Mouse (Mus musculus) heart, embryonic 11.5 days (tissue): ENCODE data around the gene Dnah9. TPM values are rescaled to one million over a fixed set of nuclear protein-coding genes. Genes with fewer than 3 reads are reported as not detected.

Source experiments
- ATAC-seq: fragments of 200-750 bp; cut with Nextera tagmentation; replicated peaks from 2 replicates; pipeline ENCODE4 v1.8.0; 2017; ENCODE audit warnings: moderate library complexity; ENCODE audit not compliant: insufficient number of reproducible peaks, low FRiP score, low TSS enrichment
- H3K27ac ChIP-seq: fragments of 300-500 bp; sonication (generic); 2 replicates; pipeline ENCODE4 v1.5.1; 2014; ENCODE audit warnings: mild to moderate bottlenecking, low read depth, low read length
- H3K27me3 ChIP-seq: fragments of 300-500 bp; sonication (generic); 2 replicates; pipeline ENCODE4 v1.6.1; 2014; ENCODE audit warnings: mild to moderate bottlenecking, low read length, mixed read lengths; ENCODE audit not compliant: control insufficient read depth, insufficient read depth
- H3K36me3 ChIP-seq: fragments of 300-500 bp; sonication (generic); 2 replicates; pipeline ENCODE4 v1.6.1; 2014; ENCODE audit warnings: mild to moderate bottlenecking, low read length, moderate library complexity, mixed read lengths; ENCODE audit not compliant: control insufficient read depth, insufficient read depth
- H3K4me1 ChIP-seq: fragments of 300-500 bp; sonication (generic); 2 replicates; pipeline ENCODE4 v1.6.1; 2014; ENCODE audit warnings: low read length; ENCODE audit not compliant: control insufficient read depth, insufficient read depth
- H3K4me2 ChIP-seq: fragments of 300-500 bp; sonication (generic); 2 replicates; pipeline ENCODE4 v1.6.1; 2014; ENCODE audit warnings: mild to moderate bottlenecking, moderate library complexity
- H3K4me3 ChIP-seq: fragments of 300-500 bp; sonication (generic); 2 replicates; pipeline ENCODE4 v1.5.1; 2014; ENCODE audit warnings: low read depth, low read length
- H3K9ac ChIP-seq: fragments of 300-500 bp; sonication (generic); 2 replicates; pipeline ENCODE4 v1.6.1; 2014; ENCODE audit warnings: mild to moderate bottlenecking, low read depth, low read length, moderate library complexity
- H3K9me3 ChIP-seq: fragments of 300-500 bp; sonication (generic); replicated peaks from 2 replicates; pipeline ENCODE4 v1.6.1; 2016; ENCODE audit warnings: low read length; ENCODE audit not compliant: control insufficient read depth
- WGBS: fragments of 180-500 bp; shearing (Covaris S2); extraction: QIAGEN DNeasy Blood & Tissue Kit; methylation state at CpG from one replicate; pipeline ENCODE4 v1.1.7; 2014; ENCODE audit not compliant: insufficient replicate concordance; 5-methylcytosine and 5-hydroxymethylcytosine counted together
- polyA plus RNA-seq: library from polyadenylated mRNA; unstranded; fragments of >200 nt; fragmentation: Nextera tagmentation; extraction: Ambion mirVana; gene quantifications from 2 replicates; pipeline ENCODE4 v1.2.1, GENCODE M21; 2014

The Dnah9 gene
- polyA plus RNA-seq: 0.06 TPM in 1 of 2 replicates, not detected in the other

DNA sequence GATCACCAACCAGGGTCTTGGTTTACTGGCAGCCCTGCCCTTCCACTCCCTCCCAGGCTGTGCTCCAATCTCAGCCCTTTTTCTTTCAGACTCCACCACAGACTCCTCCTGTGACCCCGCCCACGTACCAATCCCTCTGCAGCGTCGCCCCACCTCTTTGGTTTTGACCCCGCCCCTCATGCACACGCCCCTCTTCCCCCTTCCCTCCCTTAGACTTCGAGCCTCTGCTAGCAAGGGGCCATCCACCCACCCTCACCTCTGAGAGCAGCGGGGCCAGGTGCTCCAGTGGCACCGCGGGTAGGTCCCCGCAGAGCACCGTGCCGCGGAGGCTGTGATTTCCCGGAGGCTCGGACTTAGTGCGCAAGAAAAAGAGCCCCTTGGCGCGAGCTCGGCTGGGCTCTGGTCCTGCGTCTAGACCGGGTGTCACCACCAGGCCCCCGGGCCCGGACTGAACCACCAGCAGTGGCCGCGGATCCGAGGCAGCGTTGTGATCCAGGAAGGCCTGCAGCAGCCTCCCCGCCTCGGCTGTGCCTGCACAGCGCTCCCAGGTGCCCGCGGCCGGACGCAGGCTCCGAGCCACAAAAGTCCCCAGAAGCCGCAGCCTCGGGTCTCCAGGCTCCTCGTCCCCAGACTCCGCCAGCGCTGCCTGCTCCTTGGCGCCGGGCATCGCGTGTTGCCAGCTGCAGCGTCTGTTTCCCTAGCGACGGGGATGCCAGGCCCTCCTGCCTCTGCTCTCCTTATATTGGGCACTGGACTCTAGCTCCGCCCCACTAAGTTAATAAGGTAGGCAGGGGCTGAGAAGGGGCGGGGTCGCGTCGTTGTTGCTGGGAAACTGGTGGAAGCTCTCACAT is at the start of gene Dnah9:
Dnah9 (minus strand) TSS at position 751 of the 851 bp plus-strand sequence.
- Histone ChIP-seq H3K9me3 (no peaks in the 10 kb centered on the region), H3K4me1 (no peaks in the 10 kb centered on the region), H3K27me3 (peaks cover 7% of the 10 kb centered on the region), H3K4me3 (peak within 1 kb of the TSS; percentile 60), H3K9ac (no peak within 1 kb of the TSS), H3K36me3 (no peaks in the 10 kb centered on the region), H3K27ac (no peak within 1 kb of the TSS), H3K4me2 (peak within 1 kb of the TSS; percentile 99)
- WGBS: under 1% methylated on average over 53 of the region's 53 CpGs
- peak; percentile 85 for ATAC-seq

DNA sequence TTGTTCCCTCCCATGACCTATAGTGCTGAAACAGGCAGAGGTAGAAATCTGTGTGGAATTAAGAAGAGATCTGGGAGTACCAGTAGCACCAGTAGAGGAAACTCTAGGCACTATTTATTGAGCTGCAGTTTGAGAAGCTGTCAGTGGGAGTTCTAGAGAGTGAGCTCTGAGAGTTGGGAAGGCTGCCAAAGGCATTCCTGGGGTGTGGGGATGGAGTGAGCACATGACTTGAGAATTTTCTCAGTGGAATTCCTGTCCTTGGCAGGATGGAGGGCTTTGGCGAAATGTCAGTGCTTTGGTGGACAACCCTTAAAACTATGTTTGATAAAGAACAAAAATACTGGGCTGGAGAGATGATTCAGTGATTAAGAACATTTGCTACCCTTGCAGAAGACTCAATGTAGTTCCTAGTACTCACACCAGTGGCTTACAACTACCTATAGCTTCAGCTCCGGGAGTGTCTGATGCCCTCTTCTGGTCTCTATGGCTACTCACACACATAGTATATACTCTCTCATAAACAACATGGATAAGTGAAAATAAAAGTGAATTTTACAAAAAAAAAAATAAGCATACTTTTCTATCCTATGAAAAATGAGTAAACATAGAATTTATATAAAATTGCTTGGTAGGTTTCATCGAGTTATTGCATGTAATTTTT is 20.4 kb upstream of the Dnah9 start:
- 68% methylated on average over 3 of the region's 3 CpGs for WGBS
- Histone ChIP-seq H3K4me2 (no peak overlapping the region), H3K36me3 (no peaks in the 10 kb centered on the region), H3K27ac (no peak overlapping the region), H3K27me3 (no peaks in the 10 kb centered on the region), H3K9ac (no peak overlapping the region), H3K9me3 (no peaks in the 10 kb centered on the region), H3K4me3 (no peak overlapping the region), H3K4me1 (no peaks in the 10 kb centered on the region)
- ATAC-seq: 0 out of 2 replicates have a peak, but pooled peaks have one; percentile 57

DNA sequence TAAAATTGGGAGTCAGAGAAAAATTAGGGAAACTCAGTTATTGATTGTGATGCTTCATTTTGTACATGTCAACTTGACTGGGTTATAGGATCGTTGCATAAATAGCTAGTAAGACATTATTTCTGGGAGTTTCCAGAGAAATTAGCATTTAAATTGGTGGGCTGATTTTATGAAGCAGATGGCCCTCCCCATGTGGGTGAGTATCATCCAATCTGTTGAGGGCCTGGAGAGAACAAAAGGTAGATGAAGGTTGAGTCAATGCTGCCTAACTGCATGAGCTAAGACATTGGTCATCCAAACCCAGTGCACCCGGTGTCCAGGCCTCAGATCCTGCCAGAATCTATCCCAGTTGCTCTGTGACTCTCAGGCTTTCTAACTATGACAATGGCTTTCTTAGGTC is 19.8 kb upstream of the Dnah9 start:
- Histone ChIP-seq H3K4me2 (no peak overlapping the region), H3K9me3 (no peaks in the 10 kb centered on the region), H3K27ac (no peak overlapping the region), H3K4me3 (no peak overlapping the region), H3K4me1 (no peaks in the 10 kb centered on the region), H3K36me3 (no peaks in the 10 kb centered on the region), H3K9ac (no peak overlapping the region), H3K27me3 (no peaks in the 10 kb centered on the region)
- ATAC-seq: no peak
- 82% methylated on average over 2 of the region's 2 CpGs for WGBS

DNA sequence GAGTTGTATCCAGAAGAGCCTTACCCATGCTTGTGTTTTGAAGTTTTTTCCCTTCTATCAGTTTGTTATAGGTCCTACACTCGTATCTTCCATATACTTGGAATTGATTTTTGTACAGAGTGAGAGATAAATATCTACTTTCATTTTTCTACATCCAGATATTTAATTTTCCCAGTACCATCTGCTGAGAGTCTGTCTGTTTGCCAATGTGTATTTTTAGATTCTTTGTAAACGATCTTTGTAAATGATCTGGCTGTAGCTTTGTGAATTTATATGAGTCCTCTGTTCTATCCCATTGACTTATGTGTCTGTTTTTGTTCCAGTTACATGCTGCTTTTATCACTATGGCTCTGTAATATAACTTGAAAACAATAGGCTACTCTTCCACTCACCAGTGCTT is 9.4 kb upstream of the Dnah9 start:
- WGBS: 63% methylated on average over 2 of the region's 2 CpGs
- Histone ChIP-seq H3K9ac (no peak overlapping the region), H3K27me3 (no peaks in the 10 kb centered on the region), H3K36me3 (no peaks in the 10 kb centered on the region), H3K27ac (no peak overlapping the region), H3K4me3 (no peak overlapping the region), H3K4me2 (no peak overlapping the region), H3K9me3 (no peaks in the 10 kb centered on the region), H3K4me1 (no peaks in the 10 kb centered on the region)
- no peak for ATAC-seq

DNA sequence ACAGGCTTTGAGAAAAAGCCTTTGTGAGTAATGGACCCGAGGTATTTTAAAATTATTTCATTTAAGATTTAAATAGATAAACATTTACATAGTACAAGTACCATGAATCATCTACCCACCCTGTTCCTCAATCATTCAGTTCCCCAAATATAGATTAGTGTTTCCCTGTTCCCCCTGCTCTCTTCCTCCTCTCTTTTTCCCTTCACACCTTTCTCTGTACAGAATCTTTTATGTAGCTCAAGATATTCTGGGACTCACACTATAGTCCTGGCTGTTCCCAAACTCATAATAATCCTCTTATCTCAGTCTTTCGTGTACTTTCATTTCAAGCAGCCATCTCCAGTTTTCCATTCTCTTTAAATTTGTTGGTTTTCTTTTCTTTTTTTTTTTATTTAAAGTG is 4.3 kb downstream of the Dnah9 start:
- Histone ChIP-seq H3K4me1 (no peaks in the 10 kb centered on the region), H3K9me3 (no peaks in the 10 kb centered on the region), H3K27me3 (peaks cover 7% of the 10 kb centered on the region), H3K36me3 (no peaks in the 10 kb centered on the region), H3K4me2 (no peak overlapping the region), H3K27ac (no peak overlapping the region), H3K9ac (no peak overlapping the region), H3K4me3 (no peak overlapping the region)
- WGBS: 74% methylated on average over 2 of the region's 2 CpGs
- no peak for ATAC-seq

DNA sequence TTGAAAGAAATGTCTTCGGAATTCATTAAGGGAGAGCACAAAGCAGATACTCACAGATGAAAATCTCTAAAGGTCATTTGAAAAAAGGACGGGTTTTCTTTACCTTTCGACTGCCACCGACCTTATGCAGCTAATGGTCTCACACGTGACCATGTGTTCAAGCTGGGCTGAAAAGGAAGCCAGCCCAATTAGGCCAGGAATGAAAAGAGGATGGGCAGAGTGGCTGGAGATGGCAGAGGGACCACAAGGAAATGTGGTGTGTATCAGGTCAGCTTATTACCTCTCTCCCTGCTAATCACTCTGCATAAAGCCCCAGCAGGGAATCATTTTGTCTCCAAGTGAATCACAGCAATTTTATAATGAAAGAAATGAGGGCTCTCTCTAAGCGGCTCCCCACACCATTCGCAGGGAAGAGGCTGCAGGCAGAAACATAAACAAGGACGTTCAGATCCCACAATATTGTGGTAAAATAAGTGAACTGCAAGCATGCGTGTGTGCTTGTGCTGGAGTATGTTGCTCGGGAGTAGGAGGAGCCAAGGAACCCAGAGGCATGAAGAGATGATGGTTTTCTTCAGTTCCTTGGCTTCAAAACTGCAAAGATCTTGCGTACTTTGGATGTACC is 27.6 kb downstream of the Dnah9 start:
- Histone ChIP-seq H3K9me3 (no peaks in the 10 kb centered on the region), H3K27me3 (no peaks in the 10 kb centered on the region), H3K9ac (no peak overlapping the region), H3K27ac (no peak overlapping the region), H3K36me3 (no peaks in the 10 kb centered on the region), H3K4me2 (no peak overlapping the region), H3K4me3 (no peak overlapping the region), H3K4me1 (no peaks in the 10 kb centered on the region)
- 73% methylated on average over 11 of the region's 11 CpGs for WGBS
- no peak for ATAC-seq

DNA sequence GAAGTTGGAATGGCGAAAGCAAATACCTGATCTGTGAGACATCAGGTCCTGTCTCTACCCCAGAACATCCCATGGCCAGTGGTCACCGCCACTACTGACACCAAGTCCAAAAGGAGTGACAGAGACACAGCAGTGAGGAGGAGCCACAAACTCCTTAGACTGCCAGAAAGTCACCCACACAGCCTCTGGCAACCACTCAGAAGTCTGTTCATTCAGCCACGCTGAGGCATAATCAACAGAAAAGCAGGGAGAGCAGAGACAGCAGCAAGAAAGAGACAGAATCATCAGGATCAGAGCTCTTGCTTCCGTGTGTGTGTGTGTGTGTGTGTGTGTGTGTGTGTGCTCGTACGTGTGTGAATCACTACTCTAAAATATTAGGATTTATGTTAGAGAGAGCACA is 33.5 kb downstream of the Dnah9 start:
- 86% methylated on average over 6 of the region's 6 CpGs for WGBS
- Histone ChIP-seq H3K9ac (no peak overlapping the region), H3K9me3 (no peaks in the 10 kb centered on the region), H3K4me2 (no peak overlapping the region), H3K27me3 (no peaks in the 10 kb centered on the region), H3K36me3 (no peaks in the 10 kb centered on the region), H3K4me1 (no peaks in the 10 kb centered on the region), H3K27ac (no peak overlapping the region), H3K4me3 (no peak overlapping the region)
- no peak for ATAC-seq

DNA sequence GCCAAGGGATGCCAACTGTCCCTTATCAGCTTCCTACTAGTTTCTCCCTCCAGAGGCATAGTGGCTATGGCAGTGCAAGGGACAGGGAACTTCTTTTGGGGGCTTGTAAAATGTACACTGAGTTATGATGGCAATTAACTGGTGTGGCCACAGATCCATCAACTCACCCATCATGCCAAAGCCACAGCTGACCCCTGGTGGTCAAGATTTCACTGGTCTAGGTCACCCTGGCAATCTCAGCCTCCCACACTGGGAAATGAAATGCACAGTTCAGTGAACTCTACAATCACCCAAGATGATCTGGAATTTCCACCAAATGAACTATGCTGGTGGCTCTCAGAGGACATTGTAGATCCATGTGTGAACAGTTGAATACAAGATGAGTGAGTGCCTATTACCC is 42.2 kb downstream of the Dnah9 start:
- H3K9me3 ChIP-seq: no peaks in the 10 kb centered on the region
- ATAC-seq: no peak

More for the DNA sequence above, 42.2 kb downstream of the Dnah9 start:
- H3K4me1 ChIP-seq: no peaks in the 10 kb centered on the region
- no peak overlapping the region for H3K9ac ChIP-seq
- no peak overlapping the region for H3K4me3 ChIP-seq
- H3K27ac ChIP-seq: no peak overlapping the region
- H3K4me2 ChIP-seq: no peak overlapping the region
- H3K27me3 ChIP-seq: no peaks in the 10 kb centered on the region
- no peaks in the 10 kb centered on the region for H3K36me3 ChIP-seq
